Mouse (Mus musculus): ENCODE data around the gene Rbx1. TPM values are rescaled to one million over a fixed set of nuclear protein-coding genes. Genes with fewer than 3 reads are reported as not detected.
"Not testable (repeated sequence)": the region's sequence is repeated elsewhere in the genome, so short reads cannot be mapped to it uniquely, and the experiment has no call there.

Rbx1 gene
- polyA plus RNA-seq, 1 experiment from 2014 or later = 500 TPM

DNA sequence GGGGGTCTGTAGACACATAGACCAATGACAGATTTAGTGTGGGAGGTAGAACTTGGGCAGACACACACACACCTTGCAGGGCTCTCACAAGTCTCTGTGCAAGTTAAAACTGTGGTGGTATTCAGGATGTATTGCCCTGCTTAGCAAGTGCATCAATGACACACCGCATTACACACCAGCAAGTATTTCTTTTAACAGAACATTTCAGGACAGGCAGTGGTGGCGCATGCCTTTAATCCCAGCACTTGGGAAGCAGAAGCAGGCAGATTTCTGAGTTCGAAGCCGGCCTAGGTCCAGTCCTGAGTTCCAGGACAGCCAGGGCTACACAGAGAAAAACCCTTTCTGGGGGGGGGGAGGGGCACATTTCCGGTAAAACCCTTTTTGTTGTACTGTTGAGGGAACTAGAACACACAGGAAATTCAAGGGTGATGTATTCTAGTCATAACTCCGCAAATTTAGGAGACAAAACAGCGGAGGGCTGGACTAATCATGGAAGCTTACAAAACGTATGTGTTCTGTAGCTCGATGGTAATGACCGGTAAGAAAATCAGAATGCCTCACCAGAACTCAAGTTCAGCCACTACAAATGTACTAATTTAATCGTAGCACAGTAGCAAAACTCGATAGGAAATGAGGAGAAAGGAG is 958 bp upstream of the Rbx1 start:
- Histone ChIP-seq H3K4me3 (peak overlapping the region; percentile 63), H3K4me2 (peak overlapping the region; percentile 68), H3K36me3 (peaks cover 18% of the 10 kb centered on the region), H3K9me3 (no peaks in the 10 kb centered on the region), H3K4me1 (replicated peaks) (peaks cover 22% of the 10 kb centered on the region), H3K9ac (peak overlapping the region; percentile 82), H3K27me3 (no peaks in the 10 kb centered on the region), H3K27ac (peak overlapping the region; percentile 94)
- 81% methylated on average over 12 of the region's 12 CpGs for WGBS
- ATAC-seq (ENCODE audit: low FRiP score) = no peak

DNA sequence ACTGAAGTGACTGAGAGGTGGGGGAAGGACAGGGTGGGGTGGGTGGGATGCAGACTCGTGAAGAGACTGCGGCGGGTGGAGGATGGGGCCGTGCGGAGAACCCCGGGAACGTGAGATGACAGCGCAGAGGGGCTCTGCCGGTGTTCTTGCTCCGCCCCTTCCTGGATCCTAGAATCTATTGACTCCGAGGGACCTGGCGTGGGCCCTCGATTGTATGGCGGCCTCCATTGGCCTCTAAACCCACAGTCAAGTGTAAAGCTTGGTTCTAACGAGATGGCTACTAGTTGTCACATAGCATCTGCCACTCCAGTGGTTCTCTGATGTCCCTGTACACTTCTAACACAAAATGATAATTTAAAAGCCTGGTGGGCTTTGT is 630 bp downstream of the Rbx1 start:
- Histone ChIP-seq H3K27ac (peak overlapping the region; percentile 94), H3K4me1 (replicated peaks) (peaks cover 22% of the 10 kb centered on the region), H3K27me3 (no peaks in the 10 kb centered on the region), H3K9ac (peak overlapping the region; percentile 84), H3K9me3 (no peaks in the 10 kb centered on the region), H3K4me3 (peak overlapping the region; percentile 63), H3K4me2 (peak overlapping the region; percentile 68), H3K36me3 (peaks cover 30% of the 10 kb centered on the region)
- under 1% methylated on average over 15 of the region's 15 CpGs for WGBS
- ATAC-seq (ENCODE audit: low FRiP score) = no peak

DNA sequence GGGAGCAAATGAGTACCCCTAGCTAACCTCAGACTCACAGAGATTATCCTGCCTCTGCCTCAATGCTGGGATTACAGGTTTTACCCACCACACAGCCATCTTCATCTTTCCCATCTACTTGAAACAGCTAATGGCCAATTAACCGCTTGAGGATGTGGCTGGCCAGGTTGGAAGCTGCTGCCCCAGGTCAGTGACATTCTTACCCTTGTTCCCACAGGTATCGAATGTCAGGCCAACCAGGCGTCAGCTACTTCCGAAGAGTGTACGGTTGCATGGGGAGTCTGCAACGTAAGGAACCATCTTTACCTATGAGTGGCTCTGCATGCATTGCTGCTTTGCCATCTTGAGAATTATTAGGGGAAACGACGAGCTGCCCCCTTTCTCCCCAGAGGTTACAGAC is 4.6 kb downstream of the Rbx1 start:
- H3K4me2 ChIP-seq = no peak overlapping the region
- H3K4me1 ChIP-seq (replicated peaks) = peaks cover 15% of the 10 kb centered on the region
- no peak overlapping the region for H3K9ac ChIP-seq
- WGBS = 92% methylated on average over 8 of the region's 8 CpGs
- ATAC-seq (ENCODE audit: low FRiP score) = no peak
- no peak overlapping the region for H3K4me3 ChIP-seq
- no peaks in the 10 kb centered on the region for H3K9me3 ChIP-seq
- H3K27me3 ChIP-seq = no peaks in the 10 kb centered on the region
- no peak overlapping the region for H3K27ac ChIP-seq
- peaks cover 68% of the 10 kb centered on the region for H3K36me3 ChIP-seq

DNA sequence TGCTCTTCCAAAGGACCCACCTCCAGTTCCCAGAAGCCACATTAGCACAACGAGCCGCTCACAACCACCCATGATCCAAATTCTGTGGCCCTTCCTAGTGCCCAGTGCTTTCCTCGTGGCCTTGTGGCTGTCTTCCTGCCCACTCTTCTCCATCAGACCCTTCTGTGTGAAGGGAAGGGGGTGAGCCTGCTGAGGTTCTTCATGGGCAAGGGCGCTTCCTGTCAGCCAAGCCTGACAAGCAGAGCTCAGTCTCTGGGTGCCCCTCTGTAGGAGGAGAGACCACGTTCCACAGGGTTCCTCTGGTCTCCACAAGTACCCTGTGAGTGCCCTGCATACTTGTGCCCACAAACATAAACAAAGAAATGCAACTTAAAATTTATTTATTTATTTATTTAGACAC is 6.2 kb downstream of the Rbx1 start:
- ATAC-seq (ENCODE audit: low FRiP score) = no peak
- no peaks in the 10 kb centered on the region for H3K9me3 ChIP-seq
- no peak overlapping the region for H3K27ac ChIP-seq
- peaks cover 20% of the 10 kb centered on the region for H3K4me1 ChIP-seq (replicated peaks)
- 98% methylated on average over 5 of the region's 5 CpGs for WGBS
- H3K9ac ChIP-seq = no peak overlapping the region
- no peaks in the 10 kb centered on the region for H3K27me3 ChIP-seq
- no peak overlapping the region for H3K4me2 ChIP-seq
- peaks cover 70% of the 10 kb centered on the region for H3K36me3 ChIP-seq
- no peak overlapping the region for H3K4me3 ChIP-seq

GRCm38 (mm10) chr15:81475654-81476053 is 9.6 kb downstream of the Rbx1 start:
- Histone ChIP-seq H3K4me3 (no peak overlapping the region), H3K4me1 (replicated peaks) (peaks cover 6% of the 10 kb centered on the region), H3K4me2 (no peak overlapping the region), H3K9ac (no peak overlapping the region), H3K27ac (no peak overlapping the region), H3K9me3 (no peaks in the 10 kb centered on the region), H3K27me3 (0 out of 2 replicates have a peak, but pooled peaks cover under 1% of the 10 kb centered on the region), H3K36me3 (peaks cover 51% of the 10 kb centered on the region)
- no peak for ATAC-seq (ENCODE audit: low FRiP score)
- 42% methylated on average over 3 of the region's 3 CpGs for WGBS

DNA sequence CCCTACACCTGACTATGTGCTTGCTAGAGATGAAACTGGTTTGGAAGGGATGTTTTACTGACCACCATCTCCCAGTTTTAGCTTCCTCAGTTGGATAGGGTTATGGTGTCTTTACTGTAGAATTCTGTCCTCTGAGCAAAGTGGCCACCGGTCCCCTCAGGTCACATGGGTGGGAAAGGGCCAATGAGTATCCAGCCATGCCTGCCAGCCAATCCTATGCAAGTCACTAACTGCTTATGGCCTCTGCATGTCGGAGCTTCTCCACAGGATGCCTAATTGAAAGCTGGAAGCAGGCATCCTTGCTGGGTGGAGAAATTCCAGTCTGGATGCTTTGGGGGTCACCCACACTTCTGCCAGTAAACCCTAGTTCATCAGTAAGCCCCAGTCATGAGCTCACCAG is 10.5 kb downstream of the Rbx1 start:
- no peak for ATAC-seq (ENCODE audit: low FRiP score)

DNA sequence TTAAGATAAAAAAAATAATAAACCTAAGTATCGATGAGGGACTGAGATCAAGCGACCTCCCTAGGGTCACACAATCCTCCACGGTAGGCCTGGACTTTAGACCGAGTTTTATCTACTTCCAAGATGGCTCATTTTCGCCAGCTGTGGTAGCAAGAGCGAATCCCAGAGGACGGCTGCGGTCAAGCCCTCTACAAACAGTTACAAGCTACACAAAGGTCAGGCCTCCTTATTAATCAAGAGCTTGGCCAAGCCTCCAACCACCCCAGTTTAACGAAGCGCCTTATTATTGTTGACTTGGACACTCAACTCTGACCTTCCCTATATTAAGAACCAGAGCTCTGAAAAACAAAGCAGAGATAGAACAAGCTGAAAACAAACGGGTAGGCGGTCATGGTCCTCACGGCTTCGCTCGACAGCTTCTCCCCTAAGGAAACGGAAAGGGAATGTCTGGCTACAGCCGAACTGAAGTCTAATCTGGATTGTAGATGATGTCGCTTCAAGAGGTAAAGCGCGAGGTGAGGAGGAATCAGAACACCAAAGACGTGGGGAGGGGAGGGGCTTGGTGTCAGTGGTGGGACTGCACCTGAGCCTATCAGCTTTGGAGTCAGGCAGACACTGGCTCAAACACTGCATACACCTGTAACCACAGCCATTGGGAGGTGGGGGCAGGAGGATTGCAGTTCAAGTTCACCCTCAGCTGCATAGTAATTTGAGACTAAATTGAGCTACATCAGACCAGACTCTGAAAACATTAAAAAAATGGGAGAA is 13.5 kb downstream of the Rbx1 start:
- no peaks in the 10 kb centered on the region for H3K9me3 ChIP-seq
- H3K4me3 ChIP-seq = no peak overlapping the region
- H3K4me2 ChIP-seq = no peak overlapping the region
- H3K36me3 ChIP-seq = peaks cover 13% of the 10 kb centered on the region
- peaks cover 10% of the 10 kb centered on the region for H3K4me1 ChIP-seq (replicated peaks)
- 63% methylated on average over 21 of the region's 21 CpGs for WGBS
- H3K27me3 ChIP-seq = peaks cover 10% of the 10 kb centered on the region; the same call in 1 of the 2 replicates
- no peak for ATAC-seq (ENCODE audit: low FRiP score)
- H3K9ac ChIP-seq = no peak overlapping the region
- no peak overlapping the region for H3K27ac ChIP-seq

More for the DNA sequence above, 10.5 kb downstream of the Rbx1 start:
- Histone ChIP-seq H3K4me3 (no peak overlapping the region), H3K4me1 (replicated peaks) (peaks cover 10% of the 10 kb centered on the region), H3K27ac (no peak overlapping the region), H3K9me3 (no peaks in the 10 kb centered on the region), H3K36me3 (peaks cover 41% of the 10 kb centered on the region), H3K9ac (no peak overlapping the region), H3K4me2 (peak overlapping the region; percentile 35), H3K27me3 (0 out of 2 replicates have a peak, but pooled peaks cover 7% of the 10 kb centered on the region)
- WGBS = 5% methylated on average over 2 of the region's 2 CpGs

- H3K4me1 ChIP-seq (replicated peaks) = peaks cover 10% of the 10 kb centered on the region
- not testable (repeated sequence) for ATAC-seq (ENCODE audit: low FRiP score); H3K36me3 ChIP-seq; H3K27ac ChIP-seq; H3K4me3 ChIP-seq; H3K27me3 ChIP-seq; H3K9me3 ChIP-seq; H3K9ac ChIP-seq; H3K4me2 ChIP-seq
- WGBS = 74% methylated on average over 3 of the region's 3 CpGs
These were observed 14.2 kb downstream of the Rbx1 start for GRCm38 (mm10) chr15:81480284-81480683.

- Histone ChIP-seq H3K4me2 (peak overlapping the region; percentile 43), H3K36me3 (no peaks in the 10 kb centered on the region), H3K9me3 (no peaks in the 10 kb centered on the region), H3K27me3 (peaks cover 10% of the 10 kb centered on the region; the same call in 1 of the 2 replicates), H3K27ac (no peak overlapping the region), H3K4me3 (peak overlapping the region; percentile 18), H3K4me1 (replicated peaks) (peaks cover 10% of the 10 kb centered on the region), H3K9ac (peak overlapping the region; percentile 46; the same call in 1 of the 2 replicates)
- ATAC-seq (ENCODE audit: low FRiP score) = no peak
- 18% methylated on average over 13 of the region's 13 CpGs for WGBS
These were observed 14.9 kb downstream of the Rbx1 start for GRCm38 (mm10) chr15:81480977-81481379.

- Histone ChIP-seq H3K36me3 (no peaks in the 10 kb centered on the region), H3K4me2 (no peak overlapping the region), H3K9ac (no peak overlapping the region), H3K27me3 (peaks cover 10% of the 10 kb centered on the region; the same call in 1 of the 2 replicates), H3K4me3 (no peak overlapping the region), H3K9me3 (no peaks in the 10 kb centered on the region), H3K4me1 (replicated peaks) (peaks cover 4% of the 10 kb centered on the region; the same call in 1 of the 2 replicates), H3K27ac (no peak overlapping the region)
- WGBS = 93% methylated on average over 2 of the region's 2 CpGs
- ATAC-seq (ENCODE audit: low FRiP score) = no peak
These were observed 16.9 kb downstream of the Rbx1 start for GRCm38 (mm10) chr15:81482966-81483365.

DNA sequence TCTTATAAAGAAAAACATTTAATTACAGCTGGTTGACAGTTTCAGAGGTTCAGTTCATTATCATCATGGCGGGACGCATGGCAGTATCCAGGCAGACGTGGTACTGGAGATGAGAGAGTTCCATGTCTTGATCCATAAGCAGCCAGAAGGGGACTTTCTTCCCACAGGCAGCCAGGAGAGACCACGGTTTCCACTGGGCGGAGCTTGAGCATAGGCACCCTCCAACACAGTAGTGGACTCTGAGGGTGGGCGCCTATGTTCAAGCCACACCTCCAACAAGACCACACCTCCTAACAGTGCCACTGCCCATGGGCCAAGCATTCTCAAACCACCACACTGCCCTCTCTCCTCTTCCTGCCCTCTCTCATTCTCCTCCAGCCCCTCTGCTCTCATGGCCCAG is 17.6 kb downstream of the Rbx1 start:
- H3K4me3 ChIP-seq = no peak overlapping the region
- peaks cover 4% of the 10 kb centered on the region; the same call in 1 of the 2 replicates for H3K4me1 ChIP-seq (replicated peaks)
- H3K9me3 ChIP-seq = no peaks in the 10 kb centered on the region
- no peak overlapping the region for H3K9ac ChIP-seq
- H3K27me3 ChIP-seq = peaks cover 10% of the 10 kb centered on the region; the same call in 1 of the 2 replicates
- ATAC-seq (ENCODE audit: low FRiP score) = no peak
- H3K27ac ChIP-seq = no peak overlapping the region
- no peak overlapping the region for H3K4me2 ChIP-seq
- WGBS = 84% methylated on average over 6 of the region's 6 CpGs
- H3K36me3 ChIP-seq = no peaks in the 10 kb centered on the region

GRCm38 (mm10) chr15:81485483-81485882 is 19.4 kb downstream of the Rbx1 start:
- H3K9me3 ChIP-seq = no peaks in the 10 kb centered on the region
- no peak overlapping the region for H3K4me2 ChIP-seq
- no peak overlapping the region for H3K4me3 ChIP-seq
- H3K27me3 ChIP-seq = peaks cover 10% of the 10 kb centered on the region; the same call in 1 of the 2 replicates
- no peaks in the 10 kb centered on the region for H3K36me3 ChIP-seq
- WGBS = 83% methylated on average over 4 of the region's 4 CpGs
- no peak overlapping the region for H3K9ac ChIP-seq
- peaks cover 4% of the 10 kb centered on the region; the same call in 1 of the 2 replicates for H3K4me1 ChIP-seq (replicated peaks)
- ATAC-seq (ENCODE audit: low FRiP score) = no peak
- H3K27ac ChIP-seq = no peak overlapping the region
